Mouse (Mus musculus) forebrain, postnatal 0 days (tissue): ENCODE results near the gene Manbal. TPM values are rescaled to one million over a fixed set of nuclear protein-coding genes. Genes with fewer than 3 reads are reported as not detected.

Experiments used
- ATAC-seq: fragments of 200-750 bp; cut with Nextera tagmentation; 2 replicates; pipeline ENCODE4 v1.8.0; 2017; ENCODE audit warnings: mild to moderate bottlenecking, moderate library complexity
- DNase-seq: peaks from one replicate; pipeline ENCODE4 v3.0.0-alpha.2; 2015
- H3K27ac ChIP-seq: fragments of 300-500 bp; sonication (generic); 2 replicates; pipeline ENCODE4 v1.5.1; 2014; ENCODE audit warnings: low read depth, mild to moderate bottlenecking, antibody characterized with exemption, low read length, moderate library complexity, mixed read lengths
- H3K27me3 ChIP-seq: fragments of 300-500 bp; sonication (generic); 2 replicates; pipeline ENCODE4 v1.6.1; 2014; ENCODE audit warnings: mild to moderate bottlenecking, low read length, mixed read lengths; ENCODE audit not compliant: insufficient read depth
- H3K36me3 ChIP-seq: fragments of 300-500 bp; sonication (generic); 2 replicates; pipeline ENCODE4 v1.6.1; 2014; ENCODE audit warnings: mild to moderate bottlenecking, moderate library complexity; ENCODE audit not compliant: insufficient read depth
- H3K4me1 ChIP-seq: fragments of 300-500 bp; sonication (generic); 2 replicates; pipeline ENCODE4 v1.6.1; 2014; ENCODE audit warnings: antibody characterized with exemption; ENCODE audit not compliant: insufficient read depth
- H3K4me2 ChIP-seq: fragments of 300-500 bp; sonication (generic); 2 replicates; pipeline ENCODE4 v1.6.1; 2014; ENCODE audit warnings: low read depth, mild to moderate bottlenecking, moderate library complexity
- H3K4me3 ChIP-seq: fragments of 300-500 bp; sonication (generic); 2 replicates; pipeline ENCODE4 v1.5.1; 2014; ENCODE audit warnings: low read depth, low read length, mixed read lengths
- H3K9ac ChIP-seq: fragments of 300-500 bp; sonication (generic); 2 replicates; pipeline ENCODE4 v1.6.1; 2014; ENCODE audit warnings: mild to moderate bottlenecking
- H3K9me3 ChIP-seq: fragments of 300-500 bp; sonication (generic); 2 replicates; pipeline ENCODE4 v1.6.1; 2016; ENCODE audit warnings: low read length
- CTCF ChIP-seq: sonication (generic); IDR thresholded peaks from 2 replicates; pipeline ENCODE4 v1.5.1; 2016; ENCODE audit warnings: antibody characterized with exemption, control low read depth, low read depth
- WGBS: fragments of 180-500 bp; shearing (Covaris S2); extraction: QIAGEN DNeasy Blood & Tissue Kit; methylation state at CpG from one replicate; pipeline ENCODE4 v1.1.7; 2014; 5-methylcytosine and 5-hydroxymethylcytosine counted together
- polyA plus RNA-seq: library from polyadenylated mRNA; unstranded; fragments of >200 nt; fragmentation: Nextera tagmentation; extraction: Ambion mirVana; gene quantifications from 2 replicates; pipeline ENCODE4 v1.2.1, GENCODE M21; 2015
- total RNA-seq: library from RNA; depleted of rRNA; stranded (reverse); fragments of >200 nt; gene quantifications from 2 replicates; pipeline ENCODE4 v1.2.3, GENCODE M21; 2014

Manbal gene
- total and polyA plus RNA-seq, 2 experiments from 2014 or later = 73.6 to 139 TPM

DNA sequence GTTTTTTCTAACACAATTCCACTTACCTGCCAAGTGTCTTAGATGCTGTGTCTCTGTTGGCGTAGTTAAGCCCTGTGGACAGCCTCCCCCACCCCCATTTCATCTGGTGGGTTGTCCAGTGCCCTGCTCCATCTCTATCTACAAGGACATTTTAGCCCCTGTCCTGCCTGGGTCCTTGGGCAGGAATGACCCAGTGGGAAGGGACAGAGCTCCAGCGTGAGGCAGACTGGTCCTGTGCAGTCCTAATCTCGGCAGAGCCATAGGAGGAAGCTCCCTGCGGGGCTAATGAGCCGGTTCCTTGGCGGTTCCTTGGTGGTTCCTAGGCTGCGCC, 22.2 kb downstream of the Manbal start:
- DNase-seq = no peak
- 83% methylated on average over 7 of the region's 7 CpGs for WGBS

DNA sequence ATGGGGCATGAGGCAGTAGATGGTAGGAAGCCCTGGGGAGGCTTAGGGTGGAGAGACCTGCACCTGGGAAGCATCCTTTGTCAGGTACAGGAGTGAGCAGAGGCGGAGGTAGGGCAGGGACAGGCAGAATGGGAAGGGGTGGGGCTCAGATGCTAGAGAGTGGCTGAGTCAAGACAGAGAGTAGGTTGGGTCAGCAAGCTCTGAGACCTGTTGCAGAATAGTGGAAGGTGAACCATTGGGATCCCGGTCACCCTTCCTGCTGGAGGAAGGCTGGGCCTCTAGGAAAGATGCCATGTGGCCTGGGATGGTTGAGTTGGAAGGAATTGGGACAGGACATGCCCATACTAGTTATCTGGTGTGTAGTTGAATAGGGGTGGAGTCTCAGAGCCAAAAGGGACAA, 24.9 kb downstream of the Manbal start:
- DNase-seq = no peak

More for the DNA sequence above, 22.2 kb downstream of the Manbal start:
- Histone ChIP-seq H3K36me3 (0 out of 2 replicates have a peak, but pooled peaks cover 5% of the 10 kb centered on the region), H3K9me3 (no peaks in the 10 kb centered on the region), H3K4me2 (no peak overlapping the region), H3K27me3 (no peaks in the 10 kb centered on the region), H3K4me1 (no peaks in the 10 kb centered on the region), H3K27ac (no peak overlapping the region), H3K4me3 (no peak overlapping the region), H3K9ac (no peak overlapping the region)
- no peak for ATAC-seq
- TF ChIP-seq CTCF = no peak

DNA sequence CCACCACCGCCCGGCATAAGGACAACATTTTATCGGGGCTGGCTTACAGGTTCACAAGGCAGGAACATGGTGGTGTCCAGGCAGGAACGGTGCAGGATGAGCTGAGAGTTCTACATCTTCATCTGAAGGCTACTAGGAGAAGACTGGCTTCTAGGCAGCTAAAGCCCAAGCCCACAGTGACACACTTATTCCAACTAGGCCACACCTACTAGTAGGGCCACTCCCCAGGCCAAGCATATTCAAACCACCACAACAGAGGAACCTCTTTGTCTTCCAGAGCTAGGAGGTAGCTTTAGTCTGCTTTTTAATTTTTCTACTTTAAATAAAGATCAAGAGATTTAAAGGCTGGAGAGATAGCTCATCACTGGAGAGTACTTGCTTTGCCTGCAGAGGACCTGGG, 26.2 kb downstream of the Manbal start:
- no peaks in the 10 kb centered on the region for H3K27me3 ChIP-seq
- no peak for ATAC-seq
- H3K4me2 ChIP-seq = no peak overlapping the region
- no peak for TF ChIP-seq CTCF
- no peak overlapping the region for H3K9ac ChIP-seq
- peaks cover 16% of the 10 kb centered on the region for H3K36me3 ChIP-seq
- 96% methylated on average over 4 of the region's 4 CpGs for WGBS
- H3K27ac ChIP-seq = no peak overlapping the region
- no peak for DNase-seq
- 0 out of 2 replicates have a peak, but pooled peaks cover 4% of the 10 kb centered on the region for H3K9me3 ChIP-seq
- H3K4me3 ChIP-seq = no peak overlapping the region
- H3K4me1 ChIP-seq = no peaks in the 10 kb centered on the region

More for the DNA sequence above, 24.9 kb downstream of the Manbal start:
- WGBS = 96% methylated on average over 2 of the region's 2 CpGs
- Histone ChIP-seq H3K4me3 (no peak overlapping the region), H3K4me1 (no peaks in the 10 kb centered on the region), H3K9ac (no peak overlapping the region), H3K27ac (no peak overlapping the region), H3K4me2 (no peak overlapping the region), H3K27me3 (no peaks in the 10 kb centered on the region), H3K36me3 (peaks cover 21% of the 10 kb centered on the region), H3K9me3 (no peaks in the 10 kb centered on the region)
- no peak for ATAC-seq
- no peak for TF ChIP-seq CTCF

DNA sequence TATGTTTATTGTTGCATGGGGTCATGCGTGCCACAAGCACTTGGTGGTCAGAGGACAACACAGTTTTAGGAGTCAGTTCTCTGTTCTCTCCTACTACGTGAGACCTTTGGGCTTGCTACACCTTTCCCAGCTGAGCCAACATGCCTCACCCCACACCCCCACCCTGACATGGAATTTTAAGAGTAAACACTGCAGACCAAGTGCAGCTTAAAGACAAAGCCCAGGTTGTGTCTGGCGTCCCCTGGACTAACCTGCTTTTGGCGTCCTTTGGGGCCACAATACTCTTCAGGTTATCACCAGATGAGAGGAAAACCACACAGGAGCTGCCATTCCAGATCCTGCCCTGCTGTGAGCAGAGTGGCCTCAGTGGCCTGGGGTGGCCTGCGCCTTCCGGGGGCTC, 27.5 kb downstream of the Manbal start:
- no peak for DNase-seq
- TF ChIP-seq CTCF = no peak
- Histone ChIP-seq H3K9me3 (0 out of 2 replicates have a peak, but pooled peaks cover 6% of the 10 kb centered on the region), H3K9ac (no peak overlapping the region), H3K27me3 (no peaks in the 10 kb centered on the region), H3K4me3 (no peak overlapping the region), H3K4me2 (no peak overlapping the region), H3K36me3 (peaks cover 16% of the 10 kb centered on the region), H3K27ac (no peak overlapping the region), H3K4me1 (no peaks in the 10 kb centered on the region)
- WGBS = 81% methylated on average over 6 of the region's 6 CpGs
- no peak for ATAC-seq

DNA sequence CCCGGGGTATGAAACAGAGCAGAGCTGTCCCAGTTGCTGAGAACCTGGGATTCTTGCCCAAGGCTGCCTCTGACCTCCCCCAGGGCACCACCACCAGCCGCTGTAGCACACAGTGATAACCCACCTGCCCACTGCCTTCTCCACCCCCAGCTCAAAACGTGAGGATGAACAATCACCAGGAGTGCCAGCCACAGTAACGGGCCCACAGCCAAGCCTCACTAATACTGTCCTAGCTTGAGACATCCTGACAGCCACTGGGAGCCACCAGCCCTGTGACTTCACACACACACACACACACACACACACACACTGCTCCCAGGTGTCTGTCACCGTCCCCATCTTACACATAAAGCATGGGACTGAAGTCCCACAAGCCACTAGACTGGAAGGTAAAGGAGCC, 28.0 kb downstream of the Manbal start:
- TF ChIP-seq CTCF = no peak
- no peaks in the 10 kb centered on the region for H3K4me1 ChIP-seq
- 71% methylated on average over 5 of the region's 5 CpGs for WGBS
- no peak overlapping the region for H3K4me2 ChIP-seq
- H3K9ac ChIP-seq = no peak overlapping the region
- ATAC-seq (no peak), DNase-seq (no peak)
- no peaks in the 10 kb centered on the region for H3K27me3 ChIP-seq
- H3K9me3 ChIP-seq = 0 out of 2 replicates have a peak, but pooled peaks cover 6% of the 10 kb centered on the region
- no peak overlapping the region for H3K4me3 ChIP-seq
- H3K36me3 ChIP-seq = peaks cover 16% of the 10 kb centered on the region
- H3K27ac ChIP-seq = no peak overlapping the region

DNA sequence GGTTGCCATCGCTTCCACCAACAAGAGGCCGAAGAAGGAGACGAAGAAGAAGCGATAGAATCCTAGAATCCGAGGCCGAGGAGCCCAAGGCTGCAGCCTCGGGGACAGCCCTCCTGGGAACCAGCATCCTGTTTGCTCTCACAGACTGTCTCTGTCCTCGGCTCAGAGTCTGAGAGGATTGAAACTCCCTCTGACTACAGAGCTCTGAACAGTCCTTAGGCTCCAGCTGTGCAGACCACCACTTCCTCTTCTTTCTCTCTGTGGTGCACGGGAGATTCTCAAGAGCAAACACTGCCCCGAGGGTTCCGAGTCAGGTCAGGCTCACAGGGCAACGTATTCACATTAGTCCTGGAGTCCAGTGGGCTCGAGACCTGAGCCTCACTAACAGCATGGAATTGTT, 28.6 kb downstream of the Manbal start:
- Histone ChIP-seq H3K4me2 (no peak overlapping the region), H3K9ac (no peak overlapping the region), H3K27me3 (no peaks in the 10 kb centered on the region), H3K4me3 (no peak overlapping the region), H3K27ac (no peak overlapping the region), H3K4me1 (no peaks in the 10 kb centered on the region), H3K36me3 (peaks cover 16% of the 10 kb centered on the region), H3K9me3 (0 out of 2 replicates have a peak, but pooled peaks cover 6% of the 10 kb centered on the region)
- ATAC-seq (no peak), DNase-seq (no peak)
- TF ChIP-seq CTCF = no peak
- 72% methylated on average over 13 of the region's 13 CpGs for WGBS

DNA sequence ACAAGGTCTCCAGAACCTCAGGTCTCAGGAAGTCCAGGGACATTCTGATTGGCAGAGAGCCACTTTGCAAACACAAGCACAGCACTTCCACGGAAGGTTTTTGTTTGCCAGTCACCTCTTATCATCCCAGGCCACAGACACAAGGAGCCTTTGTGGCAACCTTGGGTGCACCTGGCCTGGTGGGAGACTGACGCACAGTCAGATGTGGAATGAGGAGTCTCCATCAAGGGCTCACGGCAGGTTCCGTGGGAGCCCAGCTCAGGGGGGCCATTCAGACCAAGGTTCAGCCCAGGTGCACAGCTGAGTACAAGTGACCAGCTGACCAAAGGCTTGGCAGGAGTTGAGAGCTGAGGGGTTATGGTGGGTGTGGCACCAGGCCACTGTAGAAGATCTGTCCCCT, 30.0 kb downstream of the Manbal start:
- Histone ChIP-seq H3K27me3 (no peaks in the 10 kb centered on the region), H3K4me1 (no peaks in the 10 kb centered on the region), H3K9ac (no peak overlapping the region), H3K4me3 (no peak overlapping the region), H3K36me3 (peaks cover 16% of the 10 kb centered on the region), H3K27ac (no peak overlapping the region), H3K4me2 (no peak overlapping the region), H3K9me3 (0 out of 2 replicates have a peak, but pooled peaks cover 6% of the 10 kb centered on the region)
- ATAC-seq (no peak), DNase-seq (no peak)
- WGBS = 91% methylated on average over 4 of the region's 4 CpGs
- TF ChIP-seq CTCF = no peak
